Mouse (Mus musculus) heart, postnatal 4 days (tissue): ENCODE measurements around the gene Nat10. TPM values are rescaled to one million over a fixed set of nuclear protein-coding genes. Genes with fewer than 3 reads are reported as not detected.
A peak's percentile ranks its signal among the peaks of the same experiment; 100 is the strongest.

Source experiments
- DNase-seq: peaks from one replicate; pipeline ENCODE4 v3.0.0; 2021
- total RNA-seq, 2 experiments: library from RNA; stranded (reverse); gene quantifications; 2 replicates each; pipeline ENCODE4 v1.2.3; 2021

The Nat10 gene
- total RNA-seq, 2 experiments from 2014 or later: 25.8 to 26.0 TPM

GRCm38 (mm10) chr2:103745481-103745880, 15.6 kb downstream of the Nat10 start:
- DNase-seq: peak; percentile 26

DNA sequence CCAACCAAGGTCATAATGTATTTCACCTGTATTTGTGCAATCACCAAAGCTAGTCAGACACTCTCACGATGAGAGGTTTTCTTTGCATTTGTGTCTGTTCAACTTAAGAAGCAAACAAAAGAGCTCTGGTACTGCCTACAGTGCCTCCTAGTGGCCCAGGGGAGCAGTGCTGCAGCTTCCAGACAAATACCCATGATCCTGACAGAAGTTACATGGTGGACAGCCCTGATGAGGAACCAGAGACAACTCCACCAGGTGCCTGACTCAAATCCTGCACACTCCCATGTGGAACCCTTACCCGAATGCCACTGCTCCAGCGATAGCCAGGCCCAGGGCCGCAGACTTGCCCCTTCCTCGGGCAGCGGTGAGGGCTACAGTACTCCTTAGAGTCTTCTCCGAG, 17.1 kb downstream of the Nat10 start:
- DNase-seq: peak; percentile 75

GRCm38 (mm10) chr2:103743536-103743935, 17.5 kb downstream of the Nat10 start:
- DNase-seq: no peak

GRCm38 (mm10) chr2:103742821-103743220, 18.2 kb downstream of the Nat10 start:
- no peak for DNase-seq

DNA sequence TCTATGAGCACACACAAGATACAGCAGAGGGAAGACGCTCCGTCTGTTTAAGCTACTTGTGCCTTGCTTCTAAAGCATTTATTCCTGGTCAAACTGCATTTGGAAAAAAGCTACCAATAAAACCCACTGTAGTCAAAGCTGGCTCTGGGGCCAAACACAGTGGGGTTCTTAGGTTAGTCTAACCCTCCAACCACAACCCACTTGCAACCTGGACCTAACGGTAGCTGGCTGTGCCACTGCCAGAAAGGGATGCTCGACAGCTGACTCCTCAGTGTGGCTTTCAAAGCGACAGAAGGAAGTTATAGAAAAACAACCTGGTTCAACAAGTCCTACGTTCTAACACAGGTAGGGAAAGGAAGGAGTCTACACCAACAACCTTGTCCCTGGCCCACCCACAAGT, 29.6 kb downstream of the Nat10 start:
- no peak for DNase-seq

DNA sequence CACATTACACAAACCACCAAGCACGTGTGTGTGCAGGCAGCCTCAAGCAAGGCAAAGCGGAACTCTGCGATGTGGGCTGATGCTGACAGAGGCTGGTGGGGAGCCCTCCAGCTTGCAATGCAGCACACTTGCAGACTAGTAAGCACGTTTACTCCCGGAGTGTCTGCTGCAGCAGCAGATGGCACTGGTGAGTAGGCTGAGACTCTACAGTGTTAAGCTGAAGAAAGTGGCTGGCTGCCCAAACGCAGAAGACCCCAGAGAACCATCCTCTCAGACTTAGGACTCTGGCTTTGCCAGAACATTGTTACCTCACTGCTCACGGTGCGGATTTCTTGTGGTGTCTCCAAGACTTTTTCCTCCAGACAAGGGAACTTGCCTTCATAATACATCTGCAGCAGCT, 30.1 kb downstream of the Nat10 start:
- DNase-seq: no peak

- no peak for DNase-seq
These were observed 33.0 kb downstream of the Nat10 start for GRCm38 (mm10) chr2:103728027-103728540.

DNA sequence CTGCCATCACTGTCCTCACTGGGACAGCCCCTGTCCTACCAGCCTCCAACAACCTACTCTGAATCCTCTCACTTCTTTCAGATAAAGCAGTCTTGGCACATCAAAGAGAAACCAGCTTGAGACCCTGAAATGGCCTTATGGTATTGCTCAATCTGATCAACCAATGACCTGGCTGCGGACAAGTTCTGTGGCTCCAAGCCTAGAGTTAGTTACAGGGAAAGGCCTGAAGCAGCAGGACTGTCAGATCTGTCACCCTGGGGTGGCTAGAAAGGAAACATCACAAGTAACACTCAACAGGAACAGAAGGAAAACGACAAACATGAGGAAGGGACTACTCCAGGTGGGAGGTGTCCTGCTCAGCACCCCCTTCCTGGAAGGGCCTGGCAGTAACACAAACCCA, 36.5 kb downstream of the Nat10 start:
- no peak for DNase-seq

GRCm38 (mm10) chr2:103719292-103719646, 41.8 kb downstream of the Nat10 start:
- no peak for DNase-seq

DNA sequence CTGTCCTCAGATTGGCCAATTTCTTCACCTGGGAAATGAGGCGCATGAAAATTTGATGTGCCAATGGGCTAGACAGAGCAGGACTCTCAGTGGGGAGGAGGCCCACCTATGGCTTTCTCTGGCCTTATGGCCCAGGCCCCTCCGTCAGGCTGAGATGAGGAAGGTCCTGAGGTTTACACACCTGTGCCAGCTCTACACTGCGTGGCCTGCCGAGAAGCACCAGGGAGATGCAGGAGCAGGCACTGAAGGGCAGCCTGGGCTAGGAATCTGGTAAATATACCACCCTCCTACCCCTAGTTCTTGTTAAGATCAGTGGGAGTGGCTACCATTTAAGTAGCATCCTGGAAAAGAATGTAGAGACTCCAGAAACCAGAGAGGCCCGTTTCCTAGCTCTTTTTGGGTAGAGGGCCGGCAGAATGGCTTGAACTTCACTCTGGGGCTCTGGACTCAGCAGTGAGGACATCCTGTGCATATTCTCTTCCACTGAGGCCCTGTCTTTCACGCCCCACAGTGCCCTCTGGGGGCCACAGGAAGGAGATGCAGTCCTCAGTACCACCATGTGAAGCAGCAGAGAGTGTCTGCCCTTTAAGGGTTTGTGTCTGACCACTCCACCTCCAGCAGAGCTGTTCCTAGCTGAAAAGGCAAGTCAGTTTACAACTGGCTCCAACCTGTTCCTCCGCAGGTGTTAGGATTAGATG, 42.3 kb downstream of the Nat10 start:
- DNase-seq: peak; percentile 81

- no peak for DNase-seq
These were observed 46.7 kb downstream of the Nat10 start for GRCm38 (mm10) chr2:103714412-103714811.

DNA sequence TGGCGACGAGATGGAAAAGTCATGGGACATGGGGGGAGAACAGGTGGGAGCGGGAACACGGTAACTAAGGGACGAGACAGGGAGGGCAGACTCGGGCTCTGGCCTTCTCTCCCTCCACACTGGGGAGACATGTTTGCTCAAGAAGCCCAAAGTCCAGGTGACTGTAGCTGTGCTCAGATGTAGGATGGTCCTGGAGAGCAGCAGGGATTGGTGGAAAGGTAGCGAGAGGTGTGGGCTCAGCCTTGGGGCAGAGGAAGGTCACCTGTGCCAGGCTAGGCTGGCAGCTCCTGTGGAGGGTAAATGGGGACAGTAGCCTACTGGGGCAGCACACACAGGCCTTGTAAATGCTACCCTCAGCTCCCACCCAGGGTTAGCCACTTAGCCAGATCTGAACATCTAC, 47.2 kb downstream of the Nat10 start:
- no peak for DNase-seq

GRCm38 (mm10) chr2:103710849-103711248, 50.2 kb downstream of the Nat10 start:
- DNase-seq: peak; percentile 41

DNA sequence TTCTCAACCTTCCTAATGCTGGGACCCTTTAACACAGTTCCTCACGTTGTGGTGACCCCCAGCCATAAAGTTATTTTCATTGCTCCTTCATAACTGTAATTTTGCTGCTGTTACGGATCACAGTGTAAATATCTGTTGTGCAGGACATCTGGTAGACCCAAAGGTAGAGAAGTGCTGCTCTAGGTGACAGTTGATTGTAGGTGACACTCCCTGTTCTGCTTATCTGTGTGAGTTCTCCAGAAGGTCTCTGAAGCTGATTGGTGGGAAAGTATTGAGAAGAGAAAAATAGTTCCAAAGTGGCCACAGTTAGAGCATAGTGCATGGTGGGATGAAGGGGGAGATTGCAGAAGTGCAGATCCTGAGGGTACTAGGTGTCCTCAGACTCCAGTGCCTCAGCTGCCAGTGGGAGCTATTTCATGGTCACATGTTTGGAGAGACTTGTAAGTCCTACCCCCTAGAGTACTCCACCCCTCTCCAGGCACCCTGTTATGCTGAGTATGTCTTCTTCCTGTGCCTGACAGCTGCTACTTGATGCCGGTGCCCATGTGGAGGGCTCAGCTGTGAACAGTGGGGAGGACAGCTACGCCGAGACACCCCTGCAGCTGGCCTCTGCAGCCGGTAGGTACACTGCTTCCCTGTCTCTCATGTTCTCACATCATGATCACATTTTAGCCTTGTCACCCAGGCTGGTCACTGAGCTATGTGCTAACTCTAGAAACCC, 53.9 kb downstream of the Nat10 start:
- no peak for DNase-seq

- peak; percentile 87 for DNase-seq
These were observed 54.8 kb downstream of the Nat10 start for GRCm38 (mm10) chr2:103706226-103706625.

- no peak for DNase-seq
These were observed 55.2 kb downstream of the Nat10 start for GRCm38 (mm10) chr2:103705826-103706225.

DNA sequence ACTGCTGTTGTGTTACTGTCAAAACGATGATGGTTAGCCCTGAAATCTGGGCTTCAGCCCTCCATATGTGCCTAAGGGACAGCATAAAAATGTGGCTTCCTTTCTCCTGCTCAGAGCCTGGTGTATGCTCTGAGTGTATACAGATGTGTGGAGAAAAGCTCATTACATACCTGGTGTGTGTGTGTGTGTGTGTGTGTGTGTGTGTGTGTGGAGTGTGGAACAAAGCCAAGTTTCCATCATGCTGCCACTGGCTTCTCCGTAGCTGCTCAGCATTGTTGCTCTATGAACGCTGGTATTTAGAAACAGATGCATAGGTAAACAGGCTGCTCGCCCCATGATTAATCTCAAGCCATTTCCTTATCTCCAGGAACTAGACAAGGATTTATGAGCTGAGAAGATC, 57.2 kb downstream of the Nat10 start:
- DNase-seq: no peak

GRCm38 (mm10) chr2:103703336-103703735, 57.7 kb downstream of the Nat10 start:
- DNase-seq: no peak

- DNase-seq: peak; percentile 23
These were observed 60.6 kb downstream of the Nat10 start for GRCm38 (mm10) chr2:103700514-103700913.

GRCm38 (mm10) chr2:103696177-103696576, 64.9 kb downstream of the Nat10 start:
- peak; percentile 58 for DNase-seq

- DNase-seq: no peak
These were observed 66.1 kb downstream of the Nat10 start for GRCm38 (mm10) chr2:103694777-103695563.

GRCm38 (mm10) chr2:103692810-103693209, 68.3 kb downstream of the Nat10 start:
- no peak for DNase-seq

GRCm38 (mm10) chr2:103691278-103691677, 69.8 kb downstream of the Nat10 start:
- DNase-seq: no peak
